Mouse (Mus musculus) Muller cell, postnatal 12 days (primary cell): ENCODE data around the gene Evi5l.
A peak's percentile ranks its signal among the peaks of the same experiment; 100 is the strongest.
"Not testable (repeated sequence)": the region's sequence is repeated elsewhere in the genome, so short reads cannot be mapped to it uniquely, and the experiment has no call there.

ENCODE experiments used
- DNase-seq: peaks from one replicate; pipeline ENCODE4 v3.0.0-alpha.2; 2015; ENCODE audit errors: inconsistent ontology term

The Evi5l gene

DNA sequence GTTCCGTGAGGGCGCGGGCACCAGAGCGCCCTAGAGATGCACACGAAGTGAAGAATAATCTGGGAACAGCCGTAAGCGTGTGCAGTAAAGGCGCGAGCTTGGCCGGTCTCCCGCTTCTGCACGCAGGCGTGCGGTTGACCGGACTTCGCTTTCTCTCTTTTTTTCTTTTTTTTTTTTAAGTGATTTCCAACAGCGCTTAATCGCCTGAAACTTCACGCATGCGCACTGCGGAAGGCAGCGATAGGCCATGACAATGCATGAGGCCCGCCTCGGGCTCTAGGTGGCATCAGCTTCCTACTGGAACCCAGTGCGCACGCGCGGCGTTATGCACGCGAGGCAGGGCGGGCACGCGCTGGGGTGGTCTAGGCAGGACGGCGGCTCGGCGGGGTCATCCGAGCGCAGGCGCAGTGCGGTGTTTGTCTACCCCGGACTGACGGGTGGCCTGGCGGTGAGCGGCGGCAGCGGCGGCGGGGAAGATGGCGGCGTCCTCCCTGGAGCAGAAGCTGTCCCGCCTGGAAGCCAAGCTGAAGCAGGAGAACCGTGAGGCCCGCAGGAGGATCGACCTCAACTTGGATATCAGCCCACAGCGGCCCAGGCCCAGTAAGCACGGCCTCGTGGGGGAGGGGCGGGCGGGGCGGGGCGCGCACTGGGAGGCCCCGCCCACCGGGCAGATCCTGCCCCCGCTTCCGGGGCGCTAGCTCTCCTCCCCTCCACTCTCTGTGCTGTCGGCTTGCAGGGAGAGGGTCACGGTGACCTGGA is 72.2 kb downstream of the Evi5l start, which contains the start of the genes Map2k7 and Gm49320:
Map2k7 (plus strand) TSS at position 307 of the 759 bp plus-strand sequence.
Gm49320 (plus strand) TSS at position 432 of the 759 bp plus-strand sequence.
- DNase-seq = peak; percentile 99

DNA sequence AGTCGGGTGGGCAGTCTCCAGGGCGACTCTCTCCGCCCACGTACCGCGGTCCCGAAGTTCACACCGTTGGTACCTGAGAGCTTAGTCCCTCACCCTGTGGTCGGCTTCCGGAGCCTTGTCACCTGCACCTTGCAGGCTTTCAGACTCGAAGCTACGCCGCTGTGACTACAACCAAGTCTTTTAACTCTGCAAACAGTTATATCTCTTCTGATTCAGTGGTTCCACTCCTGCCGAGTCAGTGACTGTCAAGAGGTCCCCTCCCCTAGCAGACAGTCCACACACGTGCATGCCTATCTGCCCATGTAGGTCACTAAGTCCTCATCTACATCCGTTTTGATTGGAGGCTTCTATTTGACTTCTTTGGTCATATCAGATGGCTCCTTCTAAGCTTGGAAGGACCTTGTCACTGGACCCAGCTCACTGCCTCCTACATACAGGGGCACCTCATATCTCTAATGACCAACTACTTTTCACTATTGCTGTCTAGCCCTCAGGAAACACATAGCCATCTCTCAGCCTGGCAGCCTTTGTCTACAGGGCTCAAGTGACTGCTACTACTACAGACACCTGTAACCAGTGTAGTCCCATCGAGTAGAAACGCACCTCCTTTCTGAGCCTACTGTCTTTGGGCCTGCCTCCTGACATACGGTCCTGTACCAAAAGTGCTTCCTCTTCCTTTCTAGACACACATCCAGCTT is 73.0 kb downstream of the Evi5l start:
- no peak for DNase-seq

DNA sequence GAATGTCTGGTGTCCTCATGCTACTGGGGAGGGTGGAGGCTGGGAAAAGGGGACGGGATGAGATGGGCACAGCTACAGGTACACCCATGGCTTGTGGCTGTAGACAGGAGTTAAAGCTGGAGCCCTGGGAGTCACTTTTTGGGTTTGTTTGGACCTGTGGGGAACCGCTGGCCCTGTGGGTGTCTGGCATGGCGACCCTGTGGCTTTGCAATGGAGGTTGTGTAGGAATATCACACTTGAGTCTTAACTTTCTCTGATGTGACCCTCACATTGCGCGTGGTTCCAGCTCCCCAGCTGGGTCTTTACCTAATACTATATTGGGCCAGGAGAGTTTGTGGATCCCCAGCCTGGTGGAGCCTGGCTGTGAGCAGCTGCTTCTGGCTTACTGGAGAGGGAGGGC is 78.7 kb downstream of the Evi5l start:
- DNase-seq = no peak

DNA sequence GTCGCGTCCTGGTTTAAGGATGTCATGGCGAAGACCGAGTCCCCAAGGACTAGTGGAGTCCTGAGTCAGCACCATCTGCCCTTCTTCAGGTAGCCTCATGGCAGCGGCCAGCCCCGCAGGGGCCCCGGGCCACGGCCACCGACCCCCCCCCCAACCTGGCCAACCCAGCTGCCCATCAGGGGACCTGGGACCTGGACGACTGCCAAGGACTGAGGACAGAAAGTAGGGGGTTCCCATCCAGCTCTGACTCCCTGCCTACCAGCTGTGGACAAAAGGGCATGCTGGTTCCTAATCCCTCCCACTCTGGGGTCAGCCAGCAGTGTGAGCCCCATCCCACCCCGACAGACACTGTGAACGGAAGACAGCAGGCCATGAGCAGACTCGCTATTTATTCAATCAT is 79.4 kb downstream of the Evi5l start:
- DNase-seq = no peak

DNA sequence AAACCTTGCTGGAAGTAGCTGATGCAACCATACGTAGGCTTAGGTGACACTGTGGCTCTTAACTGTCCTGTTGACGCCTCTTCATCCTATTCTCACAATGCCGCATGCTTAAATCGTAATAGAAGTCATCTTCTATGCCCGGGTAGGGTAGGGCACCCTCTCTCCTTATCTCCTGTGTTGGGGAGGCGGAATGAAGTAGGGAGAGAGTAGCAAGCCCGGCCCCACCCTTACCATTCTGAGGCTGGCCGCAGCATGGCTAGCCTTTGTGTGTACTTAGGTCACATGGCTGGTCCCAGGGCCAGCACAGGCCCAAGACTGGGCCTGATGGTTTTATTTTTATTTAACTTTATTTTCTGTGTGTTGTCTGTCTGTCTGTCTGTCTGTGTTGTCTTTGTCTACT is 80.9 kb downstream of the Evi5l start:
- DNase-seq = no peak

DNA sequence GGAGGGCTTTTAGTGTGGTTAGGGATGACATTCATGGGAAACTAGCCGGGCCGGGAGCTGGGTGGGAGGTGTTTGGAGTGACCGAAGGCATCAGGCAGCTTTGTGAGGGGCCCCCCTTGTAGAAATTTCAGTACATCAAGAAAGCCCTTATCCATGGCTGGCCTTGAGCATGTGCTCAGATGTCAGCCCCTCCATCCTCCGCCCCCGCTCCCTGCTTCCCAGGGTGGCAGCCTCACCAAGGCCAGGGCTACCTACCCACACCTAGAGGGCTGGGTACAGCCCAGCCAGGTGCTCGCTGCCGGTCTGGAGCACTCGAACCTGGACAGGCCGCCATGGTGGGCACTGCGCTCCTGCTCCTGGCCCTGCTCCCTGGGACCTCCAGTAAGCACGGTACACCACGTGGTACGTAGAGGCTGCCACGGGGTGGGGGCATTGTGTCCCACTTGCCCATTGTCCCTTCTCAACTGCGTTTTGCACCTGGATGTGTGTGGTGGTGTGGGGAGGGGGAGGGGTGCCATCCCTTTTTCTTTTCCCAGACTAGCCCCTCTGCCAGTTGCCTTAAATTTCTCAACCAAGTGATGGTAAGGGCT is 81.7 kb downstream of the Evi5l start, which contains the start of gene Tgfbr3l:
Tgfbr3l (plus strand) TSS at position 264 of the 590 bp plus-strand sequence.
- DNase-seq = no peak

DNA sequence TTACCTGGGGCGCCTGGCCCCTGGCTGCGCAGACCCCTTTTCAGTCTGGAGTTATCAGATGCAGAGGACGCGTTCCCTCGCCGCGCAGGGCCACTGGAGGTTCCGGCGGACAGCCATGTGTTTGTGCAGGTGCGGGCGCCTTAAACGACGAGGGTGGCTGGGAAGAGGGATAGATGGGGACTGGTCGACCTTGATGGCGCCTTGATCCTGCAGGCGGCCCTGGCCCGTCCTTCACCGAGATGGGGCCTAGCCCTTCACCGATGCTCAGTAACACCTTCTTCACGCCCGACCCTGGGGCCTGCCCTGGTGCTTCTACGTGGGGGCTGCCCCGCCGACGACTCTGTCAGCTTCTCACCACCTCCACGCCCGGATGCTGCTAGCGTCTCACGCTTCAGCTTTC is 82.8 kb downstream of the Evi5l start:
- no peak for DNase-seq

DNA sequence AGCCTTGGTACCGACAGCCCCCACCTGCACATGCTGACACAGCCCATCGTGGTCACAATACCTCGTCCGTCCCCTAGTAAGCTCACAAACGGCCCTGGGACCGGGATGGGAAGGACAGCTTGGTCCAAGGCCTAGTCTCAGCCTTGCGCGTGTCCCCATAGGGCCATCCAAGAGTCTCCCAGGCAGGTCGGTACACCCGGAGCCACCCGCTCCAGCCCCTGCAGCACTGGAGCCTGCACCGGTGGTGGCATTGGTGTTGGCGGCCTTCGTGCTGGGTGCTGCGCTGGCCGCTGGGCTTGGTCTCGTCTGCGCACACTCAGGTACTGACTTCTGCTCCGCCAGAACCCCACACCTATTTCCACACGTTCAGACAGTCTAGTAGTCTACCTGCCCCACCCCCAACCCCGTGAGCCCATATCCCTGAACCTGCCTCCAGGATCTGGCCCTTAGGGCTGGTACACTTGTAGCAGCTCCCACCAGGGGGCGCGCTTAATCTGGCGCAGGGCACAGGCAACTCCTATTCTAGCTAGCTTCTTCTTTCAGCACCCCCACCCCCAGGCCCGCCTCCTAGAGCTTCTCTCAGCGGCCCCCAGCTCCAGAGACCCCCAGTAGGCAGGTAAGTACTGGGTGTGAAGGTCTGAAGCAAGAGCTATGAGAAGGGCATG is 84.1 kb downstream of the Evi5l start:
- peak; percentile 90 for DNase-seq

DNA sequence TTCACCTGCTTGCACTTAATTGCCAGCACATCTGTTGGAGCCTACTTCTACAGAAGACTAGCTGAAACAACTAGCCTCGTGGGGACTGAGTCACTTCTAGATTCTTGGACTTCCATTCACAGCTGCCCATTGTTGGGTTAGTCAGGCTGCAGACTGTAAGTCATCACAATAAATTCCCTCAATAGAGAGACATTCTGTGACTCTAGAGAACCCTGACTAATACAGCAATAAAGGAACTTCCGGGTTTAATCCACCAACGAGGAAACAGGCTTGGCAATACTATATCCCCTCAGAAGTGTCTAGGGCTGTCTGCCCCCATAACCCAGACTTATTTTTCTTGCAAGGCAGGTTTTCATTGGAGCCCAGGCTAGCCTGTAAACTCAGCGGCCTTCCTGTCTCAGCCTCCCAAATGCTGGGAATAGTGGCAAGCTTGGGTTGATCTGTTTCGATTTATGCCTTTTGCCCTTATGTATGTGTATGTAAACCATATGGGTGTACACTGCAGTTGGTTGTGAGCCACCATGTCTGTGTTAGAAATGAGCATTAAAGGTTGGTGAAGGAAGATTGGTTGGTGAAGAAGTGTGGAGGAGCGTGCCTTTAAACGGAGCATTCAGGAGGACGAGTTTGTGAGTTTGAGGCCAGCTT is 85.9 kb downstream of the Evi5l start:
- peak; percentile 60 for DNase-seq

DNA sequence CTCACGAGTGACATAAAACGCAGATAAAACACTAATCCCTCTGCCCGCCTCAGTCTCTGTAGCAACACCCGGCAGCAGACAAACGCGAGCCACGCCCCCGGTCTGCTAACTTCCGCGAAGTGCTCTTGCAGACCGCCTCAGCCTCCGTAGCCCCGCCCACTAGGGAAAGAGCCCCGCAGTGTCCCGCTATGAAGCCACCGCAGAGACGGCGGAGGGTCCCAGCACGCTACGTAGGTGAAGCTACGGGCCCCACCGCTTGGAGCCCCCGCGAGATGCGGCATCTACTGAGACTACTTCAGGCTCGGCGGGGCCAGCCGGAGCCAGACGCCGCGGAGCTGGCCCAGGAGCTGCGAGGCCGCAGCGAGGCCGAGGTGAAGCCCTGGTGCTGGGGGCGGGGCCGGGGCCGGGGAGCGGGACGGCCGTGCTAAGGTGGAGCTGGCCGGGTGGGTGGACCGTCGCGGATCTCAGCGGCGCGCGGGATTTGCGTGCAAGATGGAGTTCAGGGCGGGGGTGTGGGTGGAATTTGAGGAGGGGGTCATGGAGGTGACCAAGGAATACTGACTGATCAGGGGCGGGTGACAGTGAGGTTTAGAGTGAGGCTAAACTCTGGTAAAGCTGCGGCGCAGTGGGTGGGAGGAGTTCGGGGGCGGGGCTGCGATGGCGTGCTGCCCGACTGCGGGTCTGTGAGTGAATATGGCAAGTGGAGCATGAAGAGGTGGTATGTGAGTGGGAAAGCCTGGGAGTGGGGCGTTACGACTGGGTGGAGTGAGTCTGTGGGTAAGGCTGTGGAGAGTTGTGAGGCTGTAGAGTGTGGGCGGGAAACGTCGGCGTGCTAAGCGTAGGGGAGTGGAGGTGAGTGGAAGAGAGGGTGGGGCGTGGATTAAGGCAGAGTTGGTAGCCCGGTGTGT is 86.8 kb downstream of the Evi5l start, which contains the start of gene Snapc2:
Snapc2 (plus strand) TSS at position 147 of the 908 bp plus-strand sequence.
- DNase-seq = peak; percentile 97

DNA sequence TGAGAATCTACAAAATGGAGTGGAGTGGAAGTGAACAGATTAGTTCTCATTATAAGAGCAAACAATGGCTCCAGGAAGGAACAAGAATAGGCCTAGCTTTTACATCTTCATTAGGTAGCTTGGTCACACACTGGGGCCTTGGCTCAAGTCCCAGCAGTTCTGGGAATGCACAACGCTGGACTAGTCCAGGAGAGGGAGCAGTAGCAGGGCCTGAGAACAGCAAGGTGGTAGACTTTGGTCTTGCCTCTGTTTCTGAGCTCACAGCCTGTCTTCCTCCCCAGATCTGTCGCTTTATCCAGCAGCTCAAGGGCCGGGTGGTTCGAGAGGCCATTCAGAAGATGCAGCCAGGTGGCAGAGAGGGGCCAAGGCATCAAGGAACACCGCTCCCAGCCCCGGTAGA is 87.6 kb downstream of the Evi5l start:
- peak; percentile 79 for DNase-seq

DNA sequence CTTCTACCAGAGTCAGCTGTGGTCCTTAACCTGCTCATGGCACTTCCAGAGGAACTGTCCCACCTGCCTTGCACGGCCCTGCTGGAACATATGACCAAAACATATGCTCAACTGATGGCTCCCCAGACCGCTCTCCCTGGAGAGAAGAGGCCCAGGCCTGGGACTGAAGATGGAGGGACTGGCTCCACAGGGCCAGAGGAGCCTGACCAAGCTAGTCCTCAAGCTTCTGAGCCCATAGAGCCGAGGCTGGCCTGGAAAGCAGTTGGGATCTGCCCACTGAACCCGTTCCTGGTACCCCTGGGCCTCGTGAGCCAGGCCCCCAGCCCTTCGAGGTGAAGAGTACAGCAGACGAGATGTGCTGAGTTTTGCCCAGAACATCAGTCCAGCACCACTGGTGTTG is 89.1 kb downstream of the Evi5l start:
- not testable (repeated sequence) for DNase-seq

DNA sequence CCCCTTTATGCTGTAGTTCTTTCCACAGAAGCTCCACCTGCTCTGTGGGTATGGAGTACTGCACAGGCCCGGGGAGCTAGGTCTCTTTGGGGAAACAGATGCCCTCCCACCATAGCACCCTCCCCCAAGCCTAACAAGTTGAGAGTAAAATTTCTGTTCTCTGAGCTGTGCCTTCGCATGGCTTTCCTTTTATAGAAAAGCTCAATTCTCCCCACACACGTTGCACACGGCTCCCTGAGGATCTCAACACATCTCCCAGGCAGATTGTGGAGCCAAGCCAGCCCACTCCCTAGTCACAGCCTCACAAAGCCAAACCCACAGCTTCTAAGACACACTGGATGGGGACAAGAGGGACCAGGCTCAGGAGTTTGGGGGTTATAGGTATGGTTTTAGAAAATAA is 90.5 kb downstream of the Evi5l start:
- no peak for DNase-seq

DNA sequence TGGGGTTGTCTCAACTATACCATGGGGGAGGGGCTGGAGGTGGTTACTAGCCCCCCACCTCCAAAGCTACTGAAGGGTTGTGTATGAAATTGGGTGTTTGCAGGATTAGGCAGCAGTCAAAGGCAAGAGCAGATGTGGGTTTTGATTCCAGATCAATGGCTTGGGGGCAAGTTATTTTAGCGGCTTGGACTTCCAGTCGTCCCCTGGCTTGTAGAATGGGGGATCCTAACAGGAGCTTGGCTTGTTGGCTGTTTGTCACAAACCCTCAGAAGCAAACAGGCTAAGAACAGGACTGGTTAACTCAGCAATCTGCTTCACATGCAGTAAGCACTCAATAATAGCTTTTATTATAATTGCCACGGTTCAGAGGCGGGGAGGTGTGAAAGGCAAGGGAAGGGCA is 91.0 kb downstream of the Evi5l start:
- no peak for DNase-seq

DNA sequence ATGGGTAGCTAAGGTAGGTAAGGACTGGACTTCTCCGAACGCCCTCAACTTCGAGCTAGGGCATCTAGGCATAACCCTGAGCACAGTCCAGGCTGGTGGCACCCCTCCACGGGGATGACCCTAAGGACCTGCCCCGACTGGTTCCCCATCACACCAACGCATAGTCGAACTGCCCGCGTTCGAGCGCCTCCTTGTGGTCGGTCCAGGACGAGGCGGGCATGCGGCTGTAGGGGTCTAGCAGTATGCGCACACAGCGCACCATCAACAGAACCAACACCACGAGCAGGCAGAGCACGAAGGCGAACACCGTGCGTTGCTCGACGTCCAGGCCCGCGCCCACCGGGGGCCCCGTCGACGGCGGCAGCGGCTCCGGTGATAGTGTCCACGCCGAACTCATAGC is 91.9 kb downstream of the Evi5l start:
- peak; percentile 76 for DNase-seq

DNA sequence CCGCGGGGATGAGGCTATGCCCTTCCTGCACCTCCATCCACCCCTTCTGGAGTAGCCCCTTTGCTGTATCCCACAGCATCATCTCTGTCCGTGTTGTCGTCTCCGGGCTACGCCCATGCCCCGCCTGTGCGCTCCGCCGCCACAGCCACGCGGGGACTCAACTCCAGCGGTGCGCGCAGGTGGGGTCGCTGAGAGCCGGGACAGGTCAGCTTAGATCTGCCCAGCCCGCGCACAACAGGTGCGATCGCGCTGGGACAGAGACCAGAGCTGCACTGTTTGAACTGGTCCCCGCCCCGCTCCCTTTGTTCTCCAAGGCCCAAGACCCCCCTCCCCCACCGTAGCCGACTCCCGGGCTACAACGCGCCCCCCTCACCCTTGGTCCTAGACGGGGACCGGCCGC is 92.3 kb downstream of the Evi5l start:
- DNase-seq = no peak

DNA sequence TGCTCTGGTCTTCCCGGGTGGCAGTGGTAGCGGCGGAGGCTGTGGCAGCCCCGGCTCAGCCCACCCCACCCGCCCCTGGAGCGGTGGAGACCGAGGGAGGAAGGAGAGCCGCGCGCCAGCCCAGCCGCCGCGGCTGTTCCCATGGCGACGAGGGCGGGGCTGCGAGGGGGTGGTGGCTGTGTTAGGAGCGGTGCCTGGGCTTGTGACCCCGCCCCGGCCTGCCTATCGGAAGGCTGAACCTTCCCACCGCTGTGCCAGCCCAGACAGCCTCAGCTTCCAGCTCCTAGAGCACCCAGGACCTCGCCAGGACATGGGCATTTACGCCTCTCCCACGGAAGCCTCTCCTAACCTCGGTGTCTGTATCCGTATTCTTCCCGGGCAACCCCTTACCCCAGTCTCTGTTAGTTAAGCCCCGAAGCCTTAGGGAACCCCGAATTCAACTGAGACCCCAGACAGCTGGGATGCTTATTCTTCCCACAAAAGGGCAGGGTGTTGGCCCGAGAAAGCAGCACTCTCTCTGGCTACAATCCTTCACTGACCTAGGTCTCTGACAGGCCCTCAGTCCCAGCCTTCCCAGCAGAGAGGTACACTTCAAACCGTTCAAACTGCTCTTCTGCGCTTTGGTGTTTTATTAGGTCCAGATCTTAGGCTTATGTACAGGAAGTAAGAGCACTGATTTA is 92.9 kb downstream of the Evi5l start, which contains the start of gene Ctxn1:
Ctxn1 (minus strand) TSS at position 150 of the 680 bp plus-strand sequence.
- DNase-seq = peak; percentile 98

DNA sequence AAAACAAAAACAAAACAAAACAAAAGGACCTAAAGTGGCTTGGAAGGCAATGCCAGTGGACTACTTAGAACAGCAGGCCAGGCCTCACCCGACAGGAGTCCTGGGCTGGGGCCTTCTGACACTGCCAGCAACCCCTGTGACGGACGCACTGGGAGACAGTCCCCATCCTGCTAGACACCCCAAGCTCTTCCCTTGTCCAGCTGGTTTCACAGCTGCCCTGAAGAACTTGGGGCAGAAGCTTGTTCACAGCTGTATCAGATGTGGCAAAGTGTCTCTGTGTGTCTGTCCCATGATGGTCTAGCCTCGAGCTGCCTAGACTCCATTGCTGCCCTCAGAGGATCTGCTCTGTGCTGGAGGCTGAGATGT is 93.4 kb downstream of the Evi5l start:
- no peak for DNase-seq
